Mouse (Mus musculus) megakaryocyte, adult 5-6 weeks (primary cell): ENCODE measurements around the gene Ucp2. TPM values are rescaled to one million over a fixed set of nuclear protein-coding genes. Genes with fewer than 3 reads are reported as not detected.
"Not testable (repeated sequence)": the region's sequence is repeated elsewhere in the genome, so short reads cannot be mapped to it uniquely, and the experiment has no call there.

Experiments
- ATAC-seq: 2 replicates; pipeline ENCODE4 v1.8.0; 2016; ENCODE audit warnings: mild to moderate bottlenecking, inconsistent platforms; ENCODE audit not compliant: poor library complexity, severe bottlenecking
- total RNA-seq, 2 experiments: library from RNA; stranded (forward) in 1 of 2; stranded (reverse) in 1 of 2; fragments of 153-499, 151-499 nt in 1 of 2; fragments of 221-1000, 200-1000 nt in 1 of 2; gene quantifications; 2 replicates each; pipeline versions ENCODE4 v1.2.3 to v1.2.4; 2015 to 2017

Ucp2 gene
- total RNA-seq, 2 experiments from 2014 or later: 316 to 702 TPM

DNA sequence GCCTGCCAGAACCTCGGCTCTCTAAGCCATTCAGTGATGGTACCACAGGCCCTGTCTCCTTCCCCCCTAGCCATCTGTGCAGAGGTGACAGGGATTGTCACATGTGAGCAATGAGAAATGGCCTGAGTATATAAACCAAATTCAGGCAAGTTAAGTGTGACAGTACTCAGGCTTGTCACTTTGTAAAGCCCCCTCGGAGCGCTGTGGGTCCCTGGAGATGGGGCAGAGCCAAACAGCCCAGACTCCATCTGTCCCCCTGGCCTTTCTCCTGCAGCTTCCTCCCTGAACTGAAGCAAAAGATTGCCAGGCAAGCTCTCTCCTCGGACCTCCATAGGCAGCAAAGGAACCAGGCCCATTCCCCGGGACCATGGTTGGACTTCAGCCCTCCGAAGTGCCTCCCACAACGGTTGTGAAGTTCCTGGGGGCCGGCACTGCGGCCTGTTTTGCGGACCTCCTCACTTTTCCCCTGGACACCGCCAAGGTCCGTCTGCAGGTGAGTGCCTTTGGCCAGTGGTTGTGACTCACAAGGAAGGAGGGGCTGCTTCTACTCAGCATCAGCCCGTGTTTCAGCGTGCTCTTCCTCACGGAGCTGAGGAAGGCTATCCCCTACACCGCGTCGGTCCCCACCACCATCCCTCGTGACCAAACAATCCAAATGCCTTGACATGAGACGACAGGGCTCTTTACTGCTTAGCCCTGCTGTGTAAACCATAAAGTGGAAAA, 13.9 kb upstream of the Ucp2 start:
- no peak for ATAC-seq

DNA sequence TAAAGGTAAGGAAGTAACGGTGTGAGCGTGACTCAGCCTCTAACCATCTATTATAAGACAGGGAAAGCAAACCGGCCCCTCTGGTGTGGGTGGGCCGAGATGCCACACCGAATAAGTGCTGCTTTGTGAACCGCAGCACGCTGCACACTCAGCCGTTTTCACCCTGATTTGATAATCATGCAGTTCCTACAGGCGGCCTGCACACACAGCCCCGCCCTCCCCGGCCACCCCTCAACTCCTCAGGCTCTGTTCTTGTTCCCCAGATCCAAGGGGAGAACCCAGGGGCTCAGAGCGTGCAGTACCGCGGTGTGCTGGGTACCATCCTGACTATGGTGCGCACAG, 13.3 kb upstream of the Ucp2 start:
- ATAC-seq: no peak

DNA sequence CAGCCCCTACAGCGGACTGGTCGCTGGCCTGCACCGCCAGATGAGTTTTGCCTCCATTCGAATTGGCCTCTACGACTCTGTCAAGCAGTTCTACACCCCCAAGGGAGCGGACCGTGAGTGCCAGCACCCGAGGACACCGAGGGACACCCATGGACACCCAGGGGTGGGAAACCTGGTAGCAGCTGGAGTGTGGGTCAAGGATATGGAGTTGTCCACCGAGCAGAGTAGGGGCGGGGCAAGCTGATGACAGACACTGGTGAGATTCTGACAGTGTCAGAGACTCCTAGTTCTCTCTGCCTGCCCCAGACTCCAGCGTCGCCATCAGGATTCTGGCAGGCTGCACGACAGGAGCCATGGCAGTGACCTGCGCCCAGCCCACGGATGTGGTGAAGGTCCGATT, 13.0 kb upstream of the Ucp2 start:
- no peak for ATAC-seq

DNA sequence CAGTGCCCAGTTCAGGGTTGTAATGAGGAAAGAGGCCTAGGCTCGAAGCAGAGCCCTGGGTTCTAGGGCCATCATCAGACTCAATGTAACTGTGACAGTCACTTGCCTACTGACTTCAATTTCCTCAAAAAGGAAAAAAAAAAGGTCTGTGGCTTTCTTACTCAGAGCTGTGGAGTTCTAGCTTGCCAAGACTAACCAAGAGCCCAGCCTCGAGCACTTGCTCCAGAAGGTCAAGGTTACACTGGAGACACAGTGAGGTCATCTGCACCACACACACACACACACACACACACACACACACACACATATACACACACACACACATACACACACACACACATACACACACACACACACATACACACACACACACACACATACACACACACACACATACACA, 11.1 kb upstream of the Ucp2 start:
- not testable (repeated sequence) for ATAC-seq

DNA sequence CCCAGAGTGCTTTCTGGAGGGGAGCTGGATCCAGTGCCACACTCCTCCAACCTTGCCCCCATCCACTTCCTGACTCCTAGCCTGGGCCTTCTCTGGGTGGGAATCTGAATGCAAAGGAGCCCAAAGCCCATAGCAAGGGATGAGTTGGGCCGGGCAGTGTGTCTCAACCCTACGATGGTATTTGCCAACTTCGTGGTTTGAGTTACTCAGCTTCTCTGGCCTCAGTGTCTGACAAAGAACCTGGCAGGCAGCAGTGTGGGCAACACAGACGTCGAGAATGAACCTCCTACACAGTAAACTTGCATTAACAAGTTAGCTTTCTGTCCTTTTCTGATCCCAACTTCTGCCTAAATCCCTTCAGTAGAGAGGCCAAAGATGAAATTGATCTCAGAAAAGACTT, 8.6 kb upstream of the Ucp2 start:
- ATAC-seq: peak; percentile 95

DNA sequence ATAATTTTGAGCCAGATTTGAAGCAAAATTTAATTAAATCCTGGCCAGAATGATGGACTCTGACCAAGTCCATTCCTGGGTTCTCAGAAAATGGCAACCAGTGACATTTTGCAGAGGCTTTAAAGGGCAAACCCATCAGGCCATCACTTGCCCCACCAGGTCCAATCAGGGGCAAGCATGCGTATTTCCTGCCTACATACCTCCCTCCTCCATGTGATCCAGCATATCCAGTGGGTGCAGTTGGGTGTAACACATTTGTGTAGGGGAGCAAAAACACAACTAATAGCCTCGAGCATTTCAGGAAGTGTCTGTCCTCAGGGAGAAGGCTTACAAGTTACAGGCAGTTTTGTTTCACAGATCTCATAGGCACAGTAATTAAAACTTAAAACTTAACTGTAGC, 5.8 kb upstream of the Ucp2 start:
- no peak; the same call in 1 of the 2 replicates for ATAC-seq

DNA sequence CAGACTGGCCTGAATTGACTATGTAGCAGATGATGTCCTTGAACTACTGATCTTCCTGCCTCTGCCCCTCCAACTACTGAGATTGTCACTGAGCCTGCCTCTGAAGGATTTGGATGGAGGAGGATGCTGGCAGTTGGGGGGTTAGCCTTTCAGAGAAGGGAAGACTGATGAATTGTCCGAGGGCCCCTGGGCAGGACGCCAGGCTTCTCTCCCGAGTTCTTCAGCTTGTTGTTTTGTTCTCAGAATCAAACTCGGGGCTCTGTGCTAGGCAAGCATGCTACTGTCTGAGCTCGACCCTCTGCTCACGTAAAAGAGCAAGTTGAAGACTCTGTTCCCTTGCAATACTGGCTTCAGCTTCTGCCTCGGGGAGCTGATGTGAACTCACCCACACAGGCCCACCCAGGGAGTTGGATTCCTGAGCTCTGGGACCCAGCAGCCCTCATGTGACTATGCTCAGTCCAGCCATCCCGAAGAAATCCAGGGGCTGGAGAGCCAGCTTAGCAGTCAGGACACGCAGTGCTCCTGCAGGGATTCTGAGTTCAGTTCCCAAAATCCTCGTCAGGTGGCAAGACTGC, 4.6 kb upstream of the Ucp2 start:
- no peak for ATAC-seq

DNA sequence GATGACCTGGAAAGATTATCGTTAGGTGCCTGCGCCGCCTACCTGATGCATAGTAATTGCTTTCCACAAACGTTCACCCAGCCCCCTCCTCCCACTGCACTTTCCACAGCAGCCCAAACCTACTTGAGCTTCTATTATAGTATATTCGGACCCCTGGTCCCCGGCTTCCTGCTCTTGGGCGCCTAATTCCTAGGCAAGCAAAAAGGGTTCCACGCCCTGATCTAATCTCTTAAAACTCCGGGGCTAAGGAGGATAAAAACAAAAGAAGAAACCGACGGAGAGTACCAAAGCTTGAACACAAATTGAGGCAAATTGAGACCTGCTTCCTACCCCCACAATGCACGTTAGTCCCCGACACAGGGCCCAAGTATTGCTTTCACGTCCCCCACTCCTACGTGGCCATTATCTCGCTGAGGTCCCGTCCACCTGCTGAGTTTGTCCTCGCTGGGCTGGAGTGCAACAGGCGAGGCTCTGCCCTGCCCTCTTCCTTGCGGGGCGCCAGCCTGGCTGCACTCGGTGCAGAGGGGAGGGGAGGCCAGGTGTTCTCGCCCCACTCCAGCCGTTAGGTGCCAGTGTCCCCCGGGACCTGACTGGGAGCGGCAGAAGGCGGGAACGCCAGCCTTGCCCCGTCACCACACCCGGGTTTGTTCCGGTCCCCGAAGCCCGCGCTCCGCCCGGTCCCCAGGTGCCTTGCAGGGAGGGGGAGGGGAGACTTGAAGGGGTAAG, 583 bp upstream of the Ucp2 start:
- peak; percentile 33 for ATAC-seq

DNA sequence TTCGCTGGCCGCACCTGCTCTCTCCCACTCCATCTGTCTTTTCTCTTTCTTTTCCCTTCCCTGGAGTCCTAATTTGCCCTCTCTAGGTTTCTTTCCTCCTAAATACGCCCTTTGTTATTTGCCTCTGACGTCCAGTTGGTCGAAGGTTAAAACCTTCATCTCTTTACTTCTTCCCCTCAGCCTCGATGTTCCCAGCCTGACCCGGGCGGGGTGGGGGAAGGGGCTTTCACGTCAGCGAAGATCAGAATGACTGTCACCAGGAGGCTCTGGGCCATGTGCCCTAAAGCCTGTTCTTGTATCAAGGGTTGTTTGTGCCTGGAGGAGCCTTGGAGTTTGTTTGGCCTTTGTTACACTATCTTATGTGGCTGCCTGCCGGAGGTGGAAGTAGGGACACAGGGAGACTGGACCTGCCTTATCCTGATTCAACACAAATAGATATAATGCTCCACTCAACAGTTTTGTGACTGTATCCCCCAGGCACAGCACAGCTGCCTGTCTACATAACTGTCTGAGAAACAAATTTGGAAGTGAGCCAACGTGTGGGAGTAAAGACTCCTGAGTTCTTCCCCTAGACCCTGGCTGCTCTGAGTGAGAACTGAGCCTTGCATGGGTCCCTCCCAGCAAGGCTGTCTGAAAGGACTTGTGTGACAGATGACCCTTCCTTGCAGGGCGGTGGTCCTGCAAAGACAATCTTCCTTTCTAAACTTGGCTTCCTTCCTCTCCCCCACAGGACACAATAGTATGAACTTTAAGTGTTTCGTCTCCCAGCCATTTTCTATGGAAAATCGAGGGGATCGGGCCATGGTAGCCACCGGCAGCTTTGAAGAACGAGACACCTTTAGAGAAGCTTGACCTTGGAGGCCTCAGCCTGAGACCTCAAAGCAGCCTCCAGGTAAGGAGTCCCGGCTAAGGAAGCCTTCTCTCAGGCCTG, 612 bp downstream of the Ucp2 start:
- ATAC-seq: peak; percentile 13

DNA sequence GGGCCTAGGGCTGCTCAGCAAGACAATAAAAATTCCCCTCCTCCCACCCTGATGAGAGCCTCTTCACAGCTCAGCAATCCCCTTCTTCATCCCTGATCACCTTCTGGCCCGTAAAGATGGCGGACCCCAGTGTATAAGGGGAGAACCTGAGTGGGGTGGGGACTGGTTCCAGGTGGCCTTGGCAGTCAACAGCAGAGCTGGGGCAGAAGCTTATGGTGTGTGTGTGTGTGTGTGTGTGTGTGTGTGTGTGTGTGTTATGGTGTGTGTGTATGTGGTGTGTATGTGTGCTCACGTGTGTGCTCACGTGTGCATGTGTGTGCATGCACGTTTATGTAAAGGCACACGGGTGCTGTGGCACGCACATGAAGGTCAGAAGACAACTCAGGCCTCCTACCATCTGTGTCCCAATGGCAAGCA, 1.3 kb downstream of the Ucp2 start:
- ATAC-seq: no peak

DNA sequence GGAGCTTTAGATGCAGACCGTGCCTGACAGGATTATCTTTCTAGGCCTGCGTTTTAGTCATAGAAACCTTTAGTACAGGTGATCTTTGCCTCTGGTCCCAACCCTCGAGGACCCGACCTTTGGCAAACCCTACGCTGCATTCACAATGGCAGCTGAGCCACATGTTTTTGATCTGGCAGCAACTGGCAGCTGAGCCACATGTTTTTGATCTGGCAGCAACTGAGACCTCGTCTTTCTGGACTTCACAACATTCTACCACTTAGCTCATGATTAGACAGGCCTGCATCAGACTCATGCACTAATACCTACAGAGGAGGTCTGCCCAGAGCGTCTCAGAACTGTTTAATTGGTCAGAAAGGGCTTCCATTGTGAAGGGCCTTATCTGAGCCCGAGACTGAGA, 1.9 kb downstream of the Ucp2 start:
- ATAC-seq: no peak

DNA sequence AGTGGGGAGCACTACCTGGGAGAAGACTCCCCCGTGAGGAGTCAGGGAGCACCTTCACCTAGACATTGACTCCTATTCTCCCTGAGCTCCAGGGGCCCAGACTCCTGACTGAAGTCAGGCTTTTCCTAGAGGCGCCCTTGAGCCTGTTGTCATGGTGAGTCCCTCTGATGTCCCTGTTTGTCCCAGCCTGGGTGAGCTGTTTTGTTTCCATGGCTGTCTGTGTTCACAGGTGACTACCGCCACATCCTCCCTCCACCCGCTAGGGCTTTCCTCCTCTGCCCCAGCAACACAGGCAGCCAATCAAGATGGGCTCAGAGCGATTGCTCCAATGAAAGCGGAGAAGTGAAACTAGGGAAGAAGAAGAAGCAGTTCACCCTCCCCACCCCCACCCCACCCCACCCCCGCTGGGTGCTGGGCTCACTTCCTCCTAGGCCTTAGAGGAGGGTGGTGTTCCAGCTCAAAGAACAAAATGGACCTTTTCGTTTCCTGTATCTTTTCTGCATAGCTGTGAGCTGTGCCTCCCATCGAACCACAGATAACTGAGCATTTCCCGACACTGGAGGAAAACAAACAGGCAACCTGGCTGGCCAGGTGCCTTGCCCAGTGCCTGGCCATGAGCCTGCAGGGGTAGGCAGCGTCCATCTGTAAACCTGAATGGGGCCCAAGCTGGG, 2.6 kb downstream of the Ucp2 start:
- peak; percentile 74 for ATAC-seq

DNA sequence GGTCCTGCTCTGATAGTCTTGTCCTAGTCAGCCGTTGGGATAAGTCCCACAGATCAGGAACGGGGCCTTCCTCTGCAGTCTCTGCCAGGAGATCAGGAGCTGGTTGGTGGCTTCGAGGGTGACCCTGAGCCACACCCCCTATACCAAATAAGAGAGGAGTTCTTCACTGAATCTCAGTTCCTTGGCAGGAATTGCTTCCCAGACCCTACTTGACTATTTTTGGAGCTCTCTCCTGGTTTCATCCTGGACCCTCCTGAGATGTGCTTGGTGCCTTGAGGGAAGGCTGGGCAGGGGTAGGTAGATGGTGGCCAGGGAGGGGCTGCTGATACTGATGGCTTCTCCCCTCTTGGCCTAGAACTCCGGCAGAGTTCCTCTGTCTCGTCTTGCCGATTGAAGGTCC, 3.2 kb downstream of the Ucp2 start:
- ATAC-seq: no peak

DNA sequence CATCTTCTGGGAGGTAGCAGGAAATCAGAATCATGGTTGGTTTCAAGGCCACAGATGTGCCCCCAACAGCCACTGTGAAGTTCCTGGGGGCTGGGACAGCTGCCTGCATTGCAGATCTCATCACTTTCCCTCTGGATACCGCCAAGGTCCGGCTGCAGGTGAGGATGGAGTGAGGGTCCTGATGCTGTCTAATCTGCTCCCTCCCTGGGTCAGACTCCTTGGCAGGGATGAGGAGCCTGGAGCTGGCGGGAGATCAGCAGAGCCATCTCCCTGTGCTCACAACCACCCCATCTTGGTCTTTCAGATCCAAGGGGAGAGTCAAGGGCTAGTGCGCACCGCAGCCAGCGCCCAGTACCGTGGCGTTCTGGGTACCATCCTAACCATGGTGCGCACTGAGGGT, 3.7 kb downstream of the Ucp2 start:
- ATAC-seq: no peak

DNA sequence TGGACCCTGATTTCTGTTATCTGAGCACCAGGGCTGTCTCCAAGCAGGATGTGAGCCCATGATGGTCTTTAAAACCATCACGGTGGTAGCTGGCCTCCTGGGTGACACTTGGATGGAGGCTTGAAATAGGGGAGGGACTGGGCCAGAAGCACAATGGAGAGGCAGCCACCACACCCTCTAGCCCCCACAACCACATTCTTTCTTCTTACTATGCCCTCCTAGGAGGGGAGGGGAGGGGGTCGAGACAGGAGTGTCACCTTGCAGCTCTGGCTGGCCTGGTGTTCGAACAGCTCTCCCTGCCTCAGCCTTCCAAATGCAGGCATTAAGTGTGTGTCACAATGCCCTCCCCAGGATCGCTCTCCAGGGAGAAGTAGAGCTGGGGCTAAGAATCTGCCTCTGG, 4.3 kb downstream of the Ucp2 start:
- no peak for ATAC-seq

DNA sequence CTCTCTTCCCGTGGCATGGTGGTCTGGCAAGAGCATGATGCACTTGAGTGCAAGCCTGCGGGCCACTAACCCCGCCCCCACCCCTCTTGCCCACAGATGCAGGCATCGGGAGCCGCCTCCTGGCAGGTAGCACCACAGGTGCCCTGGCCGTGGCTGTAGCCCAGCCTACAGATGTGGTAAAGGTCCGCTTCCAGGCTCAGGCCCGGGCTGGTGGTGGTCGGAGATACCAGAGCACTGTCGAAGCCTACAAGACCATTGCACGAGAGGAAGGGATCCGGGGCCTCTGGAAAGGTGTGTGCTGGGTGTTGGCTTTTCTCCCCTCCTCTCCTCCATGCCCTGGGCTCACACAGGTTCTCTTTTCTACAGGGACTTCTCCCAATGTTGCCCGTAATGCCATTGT, 4.8 kb downstream of the Ucp2 start:
- ATAC-seq: no peak

DNA sequence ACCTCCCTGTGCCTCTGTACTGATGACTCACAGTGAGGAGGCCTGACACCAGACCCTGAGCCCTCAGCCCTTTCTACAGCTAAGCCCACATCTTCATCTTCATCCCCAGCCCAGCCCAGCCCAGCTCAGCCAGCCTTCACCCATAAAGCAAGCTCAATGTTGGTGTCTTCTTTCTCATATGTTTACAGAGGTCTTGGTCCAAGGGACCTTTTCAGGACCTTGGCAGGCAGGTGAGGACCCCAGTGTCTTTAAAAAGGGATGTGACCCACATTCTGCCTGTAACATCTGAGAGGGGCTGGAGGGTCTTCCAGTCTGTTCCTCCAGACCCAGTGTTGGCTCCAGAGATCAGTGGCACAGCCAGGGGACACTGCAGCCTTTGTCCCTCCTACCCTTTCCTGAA, 6.3 kb downstream of the Ucp2 start:
- no peak for ATAC-seq

DNA sequence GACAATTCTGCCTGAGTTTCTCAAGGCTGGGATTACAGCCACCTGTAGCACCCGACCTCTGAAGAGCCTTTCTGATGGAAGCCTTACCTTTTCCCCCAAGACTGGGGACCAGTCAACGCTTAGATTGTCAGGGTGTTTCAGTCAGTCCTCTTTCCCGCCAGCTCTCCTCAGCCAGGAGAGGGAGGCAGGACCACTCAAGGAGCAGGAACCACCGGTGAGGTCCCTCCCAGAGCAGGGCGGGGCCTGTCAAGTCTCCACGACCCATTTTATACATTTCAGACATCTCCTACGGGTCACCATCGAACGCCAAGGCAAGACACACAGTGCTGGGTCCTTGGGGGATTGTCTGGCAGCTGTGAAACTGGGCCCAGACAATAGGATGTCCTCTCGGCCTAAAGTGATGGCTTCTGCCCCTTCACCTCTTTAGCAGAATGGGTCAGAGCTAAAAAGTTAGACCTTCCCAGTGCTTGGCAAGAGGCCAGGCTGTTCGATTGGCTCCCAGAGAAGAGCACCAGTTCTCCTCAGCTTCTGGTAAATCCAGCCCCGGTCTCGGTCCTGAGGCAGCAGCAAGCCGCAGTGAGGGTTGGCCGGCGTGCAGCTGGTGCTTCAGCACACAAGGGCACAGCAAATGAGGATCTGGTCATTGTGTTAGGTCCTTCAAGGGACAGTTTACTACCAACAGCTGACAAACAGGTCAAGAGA, 7.3 kb downstream of the Ucp2 start:
- ATAC-seq: no peak

DNA sequence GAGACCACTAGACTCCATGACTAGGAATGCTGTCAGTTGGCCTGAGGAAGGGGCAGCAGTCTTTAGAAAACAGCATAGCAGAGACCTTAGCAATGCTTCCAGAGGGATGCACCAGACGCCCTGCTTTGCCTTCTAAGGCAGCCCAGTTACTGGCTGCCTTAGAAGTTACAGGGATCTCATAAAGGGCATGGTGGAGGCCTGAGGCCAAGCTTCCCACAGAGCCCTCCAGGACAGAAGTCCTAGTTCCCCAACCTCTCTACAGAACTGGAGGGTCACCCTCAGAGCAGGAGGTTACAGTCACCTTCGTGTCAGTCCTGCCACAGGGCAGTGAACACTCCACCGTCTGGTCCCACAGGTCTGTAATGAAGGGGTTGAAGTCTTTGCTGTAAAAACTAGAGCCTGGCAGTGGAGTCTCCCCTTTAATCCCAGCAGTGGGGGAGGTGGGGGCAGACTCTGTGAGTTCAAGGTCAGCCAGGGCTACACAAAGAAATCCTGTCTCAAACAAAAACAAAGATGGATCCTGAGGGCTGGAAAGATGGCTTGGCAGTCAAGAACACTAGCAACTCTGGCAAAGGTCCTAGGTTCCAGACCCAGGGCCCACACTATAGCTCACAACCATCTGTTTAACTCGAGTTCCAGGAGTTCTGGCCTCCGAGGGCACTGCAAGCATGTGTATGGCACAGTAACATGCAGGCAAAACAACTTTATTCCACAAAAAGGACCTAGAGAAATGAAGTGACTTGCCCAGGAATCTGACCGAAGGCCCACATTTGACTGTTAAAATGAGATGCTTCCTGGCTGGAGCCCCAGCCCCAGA, 8.1 kb downstream of the Ucp2 start:
- no peak for ATAC-seq
